Mouse (Mus musculus) olfactory bulb, adult 2 months (tissue): ENCODE measurements at regions not wholly inside any gene's neighbourhood (a gene's known extent, or its start where the extent isn't known, plus 50 kb on each side); places are given as distances from the start of the nearest gene placed in this dataset.

Experiments
- CTCF ChIP-seq: fragments of 200-500 bp; IDR thresholded peaks from 2 replicates; pipeline ENCODE4 v1.5.1; 2012; ENCODE audit warnings: low read depth, mild to moderate bottlenecking, low read length, moderate library complexity; ENCODE audit not compliant: insufficient read depth
- POLR2A ChIP-seq: fragments of 200-500 bp; IDR thresholded peaks from 2 replicates; pipeline ENCODE4 v1.6.1; 2012; ENCODE audit warnings: mild to moderate bottlenecking, low read depth, low read length, moderate library complexity; ENCODE audit not compliant: insufficient read depth

DNA sequence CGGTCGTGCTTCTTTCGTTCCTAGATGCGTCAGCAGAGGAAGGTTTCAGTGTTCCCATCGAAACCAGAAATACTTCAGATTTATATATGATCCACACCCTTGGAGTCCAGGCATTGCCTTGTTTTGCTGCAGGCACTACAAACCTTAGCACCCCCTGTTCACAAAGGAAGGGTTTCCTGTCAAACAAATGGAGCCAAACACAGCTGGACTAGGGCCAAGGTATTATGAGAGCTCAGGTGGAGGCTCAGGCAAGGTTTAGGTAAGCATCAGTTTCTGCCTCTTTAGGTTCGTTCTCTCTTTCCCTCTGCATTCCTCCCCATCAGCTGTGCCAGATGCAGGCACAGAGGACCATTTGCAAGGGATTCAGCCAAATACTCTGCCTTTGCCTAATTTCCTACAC lies 377.0 kb upstream of the A1bg start:
- TF ChIP-seq POLR2A (no peak), CTCF (no peak)
